Mouse (Mus musculus) neutrophil, adult 65 days (primary cell): ENCODE data around the gene Msh4. TPM values are rescaled to one million over a fixed set of nuclear protein-coding genes. Genes with fewer than 3 reads are reported as not detected.

Experiments used
- total RNA-seq: library from RNA; stranded (reverse); gene quantifications from 2 replicates; pipeline ENCODE4 v1.2.4, GENCODE M21; 2023

The Msh4 gene
- total RNA-seq: 0.18 and 0.22 TPM in 2 replicates

DNA sequence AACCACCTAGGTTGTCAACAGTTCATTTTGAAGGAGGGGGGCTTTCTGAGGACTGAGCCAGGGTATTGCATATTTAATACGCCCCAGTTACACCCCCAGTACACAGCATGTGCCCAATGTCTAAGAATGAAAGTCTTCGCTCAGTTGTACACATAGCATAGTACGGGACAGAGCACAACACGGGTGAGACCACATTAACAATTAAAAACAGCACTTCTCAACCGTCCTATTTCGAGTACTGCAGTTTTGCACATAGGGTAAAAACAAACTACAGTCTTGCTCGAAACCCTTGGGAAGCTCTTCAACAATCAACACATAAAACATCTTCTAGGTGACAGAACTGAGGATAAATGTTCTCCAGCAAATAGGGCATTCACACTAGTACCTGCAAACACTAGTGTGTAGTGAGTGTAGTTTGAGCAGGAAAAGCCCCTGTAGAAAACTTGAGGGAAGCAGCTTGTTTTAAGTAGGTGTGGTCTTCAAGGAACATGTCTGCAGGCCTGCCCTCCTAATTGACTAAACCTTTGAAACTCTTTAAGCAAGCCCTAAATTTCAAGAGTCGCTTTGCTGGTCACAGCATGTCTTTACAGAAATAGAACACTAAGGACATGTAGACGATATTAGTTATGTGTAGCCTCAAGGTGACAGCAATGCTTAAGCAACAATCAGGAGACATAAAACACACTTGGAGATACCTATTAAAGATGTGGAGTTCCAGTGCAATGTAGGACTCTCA is at the start of gene Msh4:
Gene Msh4, minus strand, starts transcription at position 3 of the 736 bp plus-strand sequence.

DNA sequence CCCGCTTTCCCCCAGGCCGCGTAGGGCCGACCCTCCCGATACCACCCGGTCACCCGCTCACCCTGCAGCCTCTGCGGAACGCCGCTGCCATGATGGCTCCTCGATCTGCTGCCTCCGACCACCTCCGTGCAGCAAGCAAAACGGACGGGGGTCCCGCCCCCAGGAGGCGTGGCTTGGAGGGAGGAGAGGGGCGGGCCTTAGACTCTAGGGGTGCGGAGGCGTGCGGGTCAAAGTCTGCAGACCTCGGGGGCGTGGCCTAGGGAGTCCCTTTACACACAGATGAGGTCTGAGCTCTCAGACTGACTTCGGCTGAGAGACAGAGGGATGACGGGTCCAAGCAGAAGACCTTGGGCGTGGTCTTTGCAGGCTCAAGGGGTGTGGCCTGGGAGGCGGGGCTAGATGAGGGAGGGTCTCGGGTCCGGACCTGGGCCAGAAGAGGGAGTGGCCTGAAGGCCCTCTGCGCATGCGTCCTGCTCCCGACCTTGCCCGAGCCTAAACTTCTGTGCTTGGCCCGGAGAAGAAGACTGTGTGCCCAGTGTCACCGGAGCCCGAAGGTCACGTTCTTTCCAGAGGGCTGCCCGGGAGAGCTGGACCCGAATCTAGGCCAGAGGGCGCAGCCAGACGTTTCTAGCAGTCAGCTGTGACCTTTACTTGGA is 38.5 kb upstream of the Msh4 start, which contains the start of gene Acadm:
Gene Acadm, minus strand, starts transcription at position 298 of the 656 bp plus-strand sequence.

DNA sequence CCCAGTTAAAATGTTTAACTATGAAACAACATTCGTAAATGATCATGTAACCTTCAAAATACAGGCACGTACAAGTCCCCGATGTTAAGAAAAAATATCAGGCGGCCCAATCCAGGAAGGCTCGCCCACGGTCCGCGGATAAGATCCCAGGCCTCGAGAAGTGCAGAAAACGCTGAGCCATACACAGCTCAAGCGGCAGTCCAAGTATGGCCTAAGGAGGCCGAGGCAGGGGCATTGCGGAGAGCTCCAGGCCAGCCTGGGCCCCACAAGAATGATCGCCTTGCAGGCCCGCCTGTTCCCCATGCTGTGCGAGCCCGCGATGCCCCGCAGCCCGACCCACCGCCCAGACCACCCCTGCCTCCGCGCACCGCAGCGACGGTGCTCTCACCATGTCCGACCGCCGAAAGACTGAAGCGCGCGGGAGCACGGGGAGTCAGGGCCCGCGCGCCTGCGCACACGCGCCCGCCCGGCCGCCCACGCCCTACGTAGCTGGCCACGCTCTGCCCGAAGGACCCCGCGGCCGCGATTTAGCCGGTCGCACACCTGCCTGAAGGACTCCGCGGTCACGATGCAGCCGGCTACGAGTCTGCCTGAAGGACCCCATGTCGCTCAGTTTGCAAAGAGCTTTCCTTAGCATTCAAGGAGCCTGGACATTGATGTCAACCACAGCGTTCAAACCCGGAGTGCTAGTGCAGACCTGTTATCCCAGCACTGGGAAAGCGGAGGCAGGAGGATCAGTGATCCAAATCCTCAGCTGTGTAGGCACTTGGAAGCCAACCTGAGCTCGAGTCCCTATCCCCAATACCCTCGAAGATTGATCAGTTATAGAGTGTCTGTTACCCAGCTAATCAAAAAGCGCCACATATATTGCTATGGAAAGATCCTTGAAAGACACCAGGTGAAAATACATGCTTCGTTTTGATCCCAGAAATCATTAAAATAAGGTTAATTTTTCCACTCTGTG is 6.9 kb upstream of the Msh4 start, which contains the start of gene Rabggtb:
Gene Rabggtb, minus strand, starts transcription at position 464 of the 964 bp plus-strand sequence.

DNA sequence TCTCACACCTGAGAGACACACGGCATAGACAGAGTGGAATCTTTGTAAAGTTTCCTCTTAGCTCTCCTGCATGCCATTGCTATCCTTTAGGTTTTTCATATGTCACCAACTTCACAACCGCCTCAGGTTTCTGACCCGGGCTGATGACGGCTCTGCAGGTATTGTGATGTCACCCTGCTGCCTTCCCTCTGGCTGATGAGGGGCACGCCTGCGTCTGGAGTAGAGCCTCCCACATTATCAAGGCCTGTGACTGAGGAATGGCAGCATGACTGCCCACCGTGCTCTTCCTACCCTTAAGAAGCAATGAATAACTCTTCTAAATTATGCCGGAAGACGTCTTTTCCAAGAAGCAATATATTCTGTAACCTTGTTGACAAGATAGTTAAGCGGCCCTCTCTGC is 61.9 kb downstream of the Msh4 start, which contains the start of gene Asb17:
Gene Asb17, plus strand, starts transcription at position 180 of the 400 bp plus-strand sequence.

Other genes starting within 250 kb of the Msh4 start
- gene St6galnac3, start 181.0 kb downstream of the Msh4 start, total RNA-seq: 0.27 and 1.2 TPM in 2 replicates
- gene Asb17, start 61.9 kb downstream of the Msh4 start, total RNA-seq: not detected in 2 replicates
- 22.8 and 27.3 TPM in 2 replicates for gene Rabggtb, start 6.9 kb upstream of the Msh4 start, total RNA-seq
- gene Acadm, start 38.5 kb upstream of the Msh4 start, total RNA-seq: 24.6 and 36.3 TPM in 2 replicates
- not detected in 2 replicates for gene Slc44a5, start 67.3 kb upstream of the Msh4 start, total RNA-seq